Mouse (Mus musculus): ENCODE measurements at regions not wholly inside any gene's neighbourhood (a gene's known extent, or its start where the extent isn't known, plus 50 kb on each side); places are given as distances from the start of the nearest gene placed in this dataset.
"Not testable (repeated sequence)": the region's sequence is repeated elsewhere in the genome, so short reads cannot be mapped to it uniquely, and the experiment has no call there.

DNA sequence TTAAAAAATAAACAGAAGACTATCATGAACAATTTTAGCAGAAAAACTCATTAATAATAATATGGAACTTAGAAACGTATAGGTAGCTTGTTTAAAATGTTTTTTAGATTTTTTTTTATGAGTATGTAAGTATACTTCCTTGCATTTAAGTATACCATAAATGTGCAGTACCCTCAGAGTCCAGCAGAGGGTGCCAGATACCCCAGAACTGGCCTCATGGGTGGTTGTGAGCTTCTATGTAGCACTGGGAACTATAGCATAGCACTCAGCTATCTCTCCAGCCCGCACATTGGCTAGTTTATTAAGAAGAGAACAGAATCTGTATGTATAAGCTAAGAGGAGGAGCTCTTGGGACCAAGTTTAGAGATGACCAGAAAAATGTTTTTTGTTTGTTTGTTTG lies 306.7 kb upstream of the Pdzrn3 start:
- no peak for DNase-seq (ENCODE audit: low spot score)
- Histone ChIP-seq H3K4me2 (ENCODE audit: low read depth, low read length) (no peak overlapping the region), H3K4me3 (ENCODE audit: low read length) (no peak overlapping the region), H3K36me3 (ENCODE audit: insufficient read depth, low read length) (no peaks in the 10 kb centered on the region), H3K9ac (replicated peaks; ENCODE audit: low read length) (no peak overlapping the region), H3K27ac (no peak overlapping the region), H3K27me3 (ENCODE audit: insufficient read depth, low read length) (no peaks in the 10 kb centered on the region), H3K9me3 (ENCODE audit: low read length) (no peaks in the 10 kb centered on the region), H3K4me1 (ENCODE audit: insufficient read depth, low read length) (no peaks in the 10 kb centered on the region)
- WGBS = 68% methylated on average over 2 of the region's 2 CpGs
- peak; percentile 36 for TF ChIP-seq CTCF (IDR thresholded peaks at IDR 0.05; ENCODE audit: low read depth)
- ATAC-seq = no peak

DNA sequence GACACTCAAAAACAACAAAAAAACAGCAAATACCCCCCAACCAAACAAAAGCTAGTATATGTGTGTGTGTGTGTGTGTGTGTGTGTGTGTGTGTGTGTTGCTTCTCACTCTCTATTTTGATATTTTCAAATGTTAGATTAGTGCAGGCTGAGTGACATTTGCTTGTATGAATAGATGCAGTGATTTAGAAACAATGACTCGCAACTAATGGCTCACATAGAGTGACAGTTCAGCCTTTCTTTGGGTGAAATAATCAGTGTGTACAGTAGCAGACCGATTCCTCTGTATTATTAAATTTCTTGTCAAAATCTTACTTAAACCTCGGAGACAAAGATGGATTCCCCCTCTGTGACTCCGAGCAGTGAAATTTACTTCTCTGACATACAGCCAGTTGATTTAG lies 297.1 kb upstream of the Pdzrn3 start:
- H3K27ac ChIP-seq = no peak overlapping the region
- DNase-seq (ENCODE audit: low spot score) (no peak), ATAC-seq (no peak)
- no peaks in the 10 kb centered on the region for H3K9me3 ChIP-seq (ENCODE audit: low read length)
- 48% methylated on average over 4 of the region's 4 CpGs for WGBS
- H3K9ac ChIP-seq (replicated peaks; ENCODE audit: low read length) = no peak overlapping the region
- H3K4me1 ChIP-seq (ENCODE audit: insufficient read depth, low read length) = no peaks in the 10 kb centered on the region
- H3K36me3 ChIP-seq (ENCODE audit: insufficient read depth, low read length) = no peaks in the 10 kb centered on the region
- no peak overlapping the region for H3K4me2 ChIP-seq (ENCODE audit: low read depth, low read length)
- no peaks in the 10 kb centered on the region for H3K27me3 ChIP-seq (ENCODE audit: insufficient read depth, low read length)
- no peak for TF ChIP-seq CTCF (IDR thresholded peaks at IDR 0.05; ENCODE audit: low read depth)
- H3K4me3 ChIP-seq (ENCODE audit: low read length) = no peak overlapping the region

DNA sequence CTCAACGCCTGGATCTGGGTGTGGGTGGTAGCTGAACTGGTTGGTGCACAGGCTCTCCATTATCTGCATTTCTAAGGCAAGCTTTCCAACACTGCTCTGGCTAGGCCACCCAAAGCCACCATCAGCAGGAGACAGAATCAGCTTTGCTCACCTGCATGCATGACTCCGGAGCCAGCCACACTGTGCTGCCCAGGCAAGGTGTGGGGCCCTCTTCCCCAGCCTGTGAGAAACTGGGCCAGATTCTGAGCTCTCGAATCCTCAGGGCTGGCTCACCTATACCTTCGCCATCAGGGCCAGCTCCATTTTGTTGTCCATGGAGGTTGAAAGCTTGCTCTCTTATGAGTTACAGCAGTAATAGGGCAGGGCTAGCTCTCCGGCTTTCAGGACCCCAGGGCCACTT lies 293.1 kb upstream of the Pdzrn3 start:
- no peak for TF ChIP-seq CTCF (IDR thresholded peaks at IDR 0.05; ENCODE audit: low read depth)
- ATAC-seq (no peak), DNase-seq (ENCODE audit: low spot score) (no peak)
- Histone ChIP-seq H3K9me3 (ENCODE audit: low read length) (no peaks in the 10 kb centered on the region), H3K4me2 (ENCODE audit: low read depth, low read length) (no peak overlapping the region), H3K36me3 (ENCODE audit: insufficient read depth, low read length) (no peaks in the 10 kb centered on the region), H3K27me3 (ENCODE audit: insufficient read depth, low read length) (no peaks in the 10 kb centered on the region), H3K4me1 (ENCODE audit: insufficient read depth, low read length) (peaks cover 4% of the 10 kb centered on the region; the same call in 1 of the 2 replicates), H3K4me3 (ENCODE audit: low read length) (no peak overlapping the region), H3K9ac (replicated peaks; ENCODE audit: low read length) (no peak overlapping the region), H3K27ac (no peak overlapping the region)
- 75% methylated on average over 5 of the region's 5 CpGs for WGBS

DNA sequence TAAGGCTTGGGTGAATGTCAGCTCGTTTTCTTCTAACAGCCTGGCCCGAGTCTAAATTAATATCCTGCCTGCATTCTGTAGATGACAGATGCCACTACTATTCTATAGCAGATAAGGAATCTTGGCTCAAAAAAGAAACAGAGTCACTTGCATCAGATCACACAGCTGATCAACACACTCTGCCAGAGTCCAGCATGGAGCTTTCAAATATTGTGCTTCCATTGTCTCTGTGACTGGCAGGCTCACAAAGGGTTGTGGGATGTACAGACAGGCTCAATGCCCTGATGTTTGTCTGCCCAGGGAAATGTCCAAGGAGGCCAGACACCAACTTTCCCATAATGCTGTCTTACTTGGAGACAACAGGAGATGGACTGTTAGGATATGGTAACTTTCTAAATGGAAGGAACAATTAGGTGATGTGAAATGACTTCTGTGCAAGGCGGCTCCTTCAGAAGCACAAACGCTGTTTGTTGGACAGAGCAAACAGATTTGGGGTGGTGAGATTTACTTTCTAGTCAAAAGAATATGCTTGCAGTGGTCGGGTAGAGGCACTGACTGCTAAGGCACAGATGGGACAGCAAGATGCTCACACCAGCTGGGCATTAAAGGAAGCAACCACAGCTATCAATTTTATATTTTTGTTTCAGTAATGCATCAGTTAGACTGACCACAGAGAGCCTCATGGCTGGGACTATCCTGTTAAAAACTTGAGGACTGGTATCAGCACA lies 291.6 kb upstream of the Pdzrn3 start:
- Histone ChIP-seq H3K27me3 (ENCODE audit: insufficient read depth, low read length) (no peaks in the 10 kb centered on the region), H3K36me3 (ENCODE audit: insufficient read depth, low read length) (no peaks in the 10 kb centered on the region), H3K27ac (no peak overlapping the region), H3K4me1 (ENCODE audit: insufficient read depth, low read length) (peaks cover 4% of the 10 kb centered on the region; the same call in 1 of the 2 replicates), H3K4me3 (ENCODE audit: low read length) (no peak overlapping the region), H3K9me3 (ENCODE audit: low read length) (no peaks in the 10 kb centered on the region), H3K9ac (replicated peaks; ENCODE audit: low read length) (no peak overlapping the region), H3K4me2 (ENCODE audit: low read depth, low read length) (no peak overlapping the region)
- DNase-seq (ENCODE audit: low spot score) = peak; percentile 6
- ATAC-seq = peak; percentile 70; the same call in 1 of the 2 replicates
- 28% methylated on average over 5 of the region's 5 CpGs for WGBS
- no peak for TF ChIP-seq CTCF (IDR thresholded peaks at IDR 0.05; ENCODE audit: low read depth)

DNA sequence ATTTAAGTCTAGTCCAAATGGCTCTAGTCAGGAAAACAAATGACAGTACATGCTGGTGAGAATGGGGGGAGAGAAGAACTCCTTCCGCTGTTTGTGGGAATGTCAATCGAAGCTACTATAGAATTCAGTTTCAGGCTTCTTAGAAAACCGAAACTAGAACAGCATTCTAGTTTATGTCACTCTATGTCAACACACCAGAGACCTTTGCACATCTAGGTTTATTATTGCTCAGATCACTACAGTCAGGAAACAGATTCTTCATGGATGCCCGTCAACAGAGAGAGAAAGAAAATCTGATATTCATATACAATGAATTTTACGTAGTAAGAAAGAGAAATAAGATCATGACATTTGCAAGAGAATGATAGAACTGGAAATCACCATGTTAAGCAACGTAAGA lies 276.7 kb upstream of the Pdzrn3 start:
- Histone ChIP-seq H3K9me3 (ENCODE audit: low read length) (no peaks in the 10 kb centered on the region), H3K4me2 (ENCODE audit: low read depth, low read length) (no peak overlapping the region), H3K27me3 (ENCODE audit: insufficient read depth, low read length) (no peaks in the 10 kb centered on the region), H3K4me3 (ENCODE audit: low read length) (no peak overlapping the region), H3K4me1 (ENCODE audit: insufficient read depth, low read length) (no peaks in the 10 kb centered on the region), H3K27ac (no peak overlapping the region), H3K36me3 (ENCODE audit: insufficient read depth, low read length) (no peaks in the 10 kb centered on the region), H3K9ac (replicated peaks; ENCODE audit: low read length) (no peak overlapping the region)
- no peak for DNase-seq (ENCODE audit: low spot score)
- no peak for ATAC-seq
- TF ChIP-seq CTCF (IDR thresholded peaks at IDR 0.05; ENCODE audit: low read depth) = no peak
- WGBS = 89% methylated on average over 6 of the region's 6 CpGs

DNA sequence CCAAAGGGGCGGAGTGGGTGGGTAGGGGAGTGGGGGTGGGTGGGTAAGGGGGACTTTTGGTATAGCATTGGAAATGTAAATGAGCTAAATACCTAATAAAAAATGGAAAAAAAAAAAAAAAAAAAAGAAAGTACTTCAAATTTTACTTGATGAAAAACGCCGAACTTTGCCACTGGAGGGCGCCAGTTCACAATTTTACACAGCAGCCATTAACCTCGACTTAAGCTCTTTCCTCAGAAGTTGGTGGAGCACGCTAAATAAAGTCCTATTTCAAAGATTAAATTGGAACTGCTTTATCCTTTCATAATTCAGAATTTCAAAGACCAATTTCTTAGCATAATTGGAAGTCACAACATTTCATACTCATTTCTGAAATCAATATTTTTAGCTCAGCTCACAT lies 272.7 kb upstream of the Pdzrn3 start:
- WGBS = 7% methylated on average over 5 of the region's 6 CpGs
- not testable (repeated sequence) for H3K27ac ChIP-seq; H3K9me3 ChIP-seq (ENCODE audit: low read length); ATAC-seq; H3K9ac ChIP-seq (replicated peaks; ENCODE audit: low read length); H3K27me3 ChIP-seq (ENCODE audit: insufficient read depth, low read length); H3K4me3 ChIP-seq (ENCODE audit: low read length); H3K4me2 ChIP-seq (ENCODE audit: low read depth, low read length); H3K36me3 ChIP-seq (ENCODE audit: insufficient read depth, low read length); H3K4me1 ChIP-seq (ENCODE audit: insufficient read depth, low read length)
- TF ChIP-seq CTCF (IDR thresholded peaks at IDR 0.05; ENCODE audit: low read depth) = peak; percentile 66
- DNase-seq (ENCODE audit: low spot score) = peak; percentile 90

DNA sequence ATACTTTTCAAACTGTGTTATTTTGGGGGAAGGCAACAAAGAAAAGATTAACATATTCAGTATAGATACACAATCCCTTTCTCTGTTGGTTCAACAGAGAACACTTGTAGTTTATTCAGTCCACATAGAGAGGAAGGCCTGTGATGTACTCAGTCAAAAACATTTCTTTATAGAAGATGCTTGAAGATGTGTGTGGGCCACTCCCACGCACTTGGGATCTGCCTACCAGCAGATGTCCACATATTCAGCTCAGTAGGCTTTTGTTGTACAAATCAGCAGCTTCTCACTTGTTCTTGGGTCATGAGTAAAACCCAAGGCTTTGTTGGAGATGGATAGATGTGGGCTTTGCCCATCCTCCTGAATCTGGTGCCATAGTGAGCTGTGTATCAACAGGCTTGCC lies 239.6 kb upstream of the Pdzrn3 start:
- Histone ChIP-seq H3K9me3 (ENCODE audit: low read length) (no peaks in the 10 kb centered on the region), H3K4me2 (ENCODE audit: low read depth, low read length) (no peak overlapping the region), H3K4me3 (ENCODE audit: low read length) (no peak overlapping the region), H3K36me3 (ENCODE audit: insufficient read depth, low read length) (no peaks in the 10 kb centered on the region), H3K27ac (no peak overlapping the region), H3K4me1 (ENCODE audit: insufficient read depth, low read length) (no peaks in the 10 kb centered on the region), H3K27me3 (ENCODE audit: insufficient read depth, low read length) (no peaks in the 10 kb centered on the region), H3K9ac (replicated peaks; ENCODE audit: low read length) (no peak overlapping the region)
- no peak for TF ChIP-seq CTCF (IDR thresholded peaks at IDR 0.05; ENCODE audit: low read depth)
- WGBS = 39% methylated on average over 1 of the region's 1 CpGs
- DNase-seq (ENCODE audit: low spot score) (no peak), ATAC-seq (no peak)

Measured in hindbrain, postnatal 0 days (tissue).